Mouse (Mus musculus) ES-E14 (cell line): Measurements from ENCODE around the gene Notch2. TPM values are rescaled to one million over a fixed set of nuclear protein-coding genes. Genes with fewer than 3 reads are reported as not detected.

Experiments used
- DNase-seq: peaks from one replicate; pipeline ENCODE4 v3.0.0-alpha.2; 2013; ENCODE audit warnings: low read depth, low spot score
- H3K27ac ChIP-seq: 2 replicates; pipeline ENCODE4 v1.5.1; 2012; ENCODE audit warnings: low read depth, mild to moderate bottlenecking, low read length, moderate library complexity, mixed read lengths; ENCODE audit not compliant: poor library complexity, insufficient read depth, severe bottlenecking
- H3K36me3 ChIP-seq: 2 replicates; pipeline ENCODE4 v1.6.1; 2012; ENCODE audit warnings: mild to moderate bottlenecking, low read length, moderate library complexity, mixed read lengths; ENCODE audit not compliant: control insufficient read depth, poor library complexity, insufficient read depth, severe bottlenecking
- H3K4me1 ChIP-seq, 2 experiments: fragments of 150-350 bp in 1 of 2; sonication (generic) in 1 of 2; 2 replicates each; pipeline ENCODE4 v1.6.1; 2012; ENCODE audit warnings: low read length in 2 of 2, mild to moderate bottlenecking in 1 of 2, mixed read lengths in 1 of 2; ENCODE audit not compliant: control insufficient read depth in 2 of 2, insufficient read depth in 2 of 2, poor library complexity in 1 of 2
- H3K4me3 ChIP-seq, 2 experiments: fragments of 150-350 bp in 1 of 2; sonication (generic) in 1 of 2; 2 replicates each; pipeline ENCODE4 v1.5.1; 2012; ENCODE audit warnings: low read length in 2 of 2, low read depth in 1 of 2, mild to moderate bottlenecking in 1 of 2, mixed read lengths in 1 of 2; ENCODE audit not compliant: insufficient read depth in 1 of 2, poor library complexity in 1 of 2, severe bottlenecking in 1 of 2
- H3K9ac ChIP-seq: 2 replicates; pipeline ENCODE4 v1.6.1; 2012; ENCODE audit warnings: low read depth, mild to moderate bottlenecking, low read length, mixed read lengths; ENCODE audit not compliant: poor library complexity, insufficient read depth, severe bottlenecking
- H3K9me3 ChIP-seq: fragments of 150-350 bp; sonication (generic); 2 replicates; pipeline ENCODE4 v1.6.1; 2012; ENCODE audit warnings: low read depth, mild to moderate bottlenecking, low read length; ENCODE audit not compliant: control insufficient read depth, insufficient read depth
- CHD2 ChIP-seq: IDR thresholded peaks from 2 replicates; pipeline ENCODE4 v1.6.1; 2014; ENCODE audit warnings: mild to moderate bottlenecking, low read depth, low read length, inconsistent platforms
- HCFC1 ChIP-seq: IDR thresholded peaks from 2 replicates; pipeline ENCODE4 v1.6.1; 2012; ENCODE audit warnings: low read length, inconsistent platforms, borderline replicate concordance; ENCODE audit not compliant: insufficient read depth
- MAFK ChIP-seq: IDR thresholded peaks from 2 replicates; pipeline ENCODE4 v1.6.1; 2014; ENCODE audit warnings: mild to moderate bottlenecking, low read depth, low read length, inconsistent platforms; ENCODE audit not compliant: insufficient read depth
- ZC3H11A ChIP-seq: IDR thresholded peaks from 2 replicates; pipeline ENCODE4 v1.6.1; 2012; ENCODE audit warnings: low read depth, mild to moderate bottlenecking, inconsistent platforms, low read length, borderline replicate concordance
- ZNF384 ChIP-seq: IDR thresholded peaks from 2 replicates; pipeline ENCODE4 v1.6.1; 2012; ENCODE audit warnings: low read depth, low read length, inconsistent platforms
- in situ Hi-C, 2 experiments: fragments of 600-800 bp; cut with MboI; formaldehyde crosslinking; loops; one replicate each; pipeline ENCODE4 v1.15.1; 2025; ENCODE audit warnings: low sequenced_read_pairs in 2 of 2, inconsistent platforms in 1 of 2; ENCODE audit not compliant: unreplicated experiment in 2 of 2
- total RNA-seq: library from RNA; depleted of rRNA; stranded (reverse); fragments of 300-350 nt; gene quantifications from 2 replicates; pipeline ENCODE4 v1.2.3, GENCODE M21; 2012

Notch2 gene
- total RNA-seq, 1 experiment = 41.5 TPM

DNA sequence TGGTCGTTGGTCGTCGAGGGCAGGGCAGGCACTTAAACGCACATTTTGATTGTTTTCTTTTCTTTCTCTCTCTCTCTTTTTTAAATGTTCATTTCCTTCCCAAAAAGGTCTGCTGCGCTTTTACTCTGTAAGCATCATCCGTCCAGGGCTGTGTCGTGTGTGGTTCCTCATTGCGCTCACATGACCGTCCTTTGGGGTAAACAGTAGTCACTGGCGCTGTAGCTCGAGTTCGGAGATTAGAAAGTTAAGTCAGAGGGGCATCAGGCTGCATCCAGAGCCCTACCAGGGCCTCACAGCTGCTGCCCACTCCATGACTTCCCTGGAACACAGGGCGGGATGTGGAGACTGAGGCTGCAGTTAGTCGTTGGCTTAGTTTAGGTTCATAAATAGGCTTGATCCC is 12.2 kb downstream of the Notch2 start:
- peaks cover 7 to 23% of the 10 kb centered on the region in 2 experiments for H3K4me1 ChIP-seq
- no peak overlapping the region for H3K4me3 ChIP-seq
- no peak for DNase-seq
- no peaks in the 10 kb centered on the region; the same call in 1 of the 2 replicates for H3K36me3 ChIP-seq
- H3K9me3 ChIP-seq = no peaks in the 10 kb centered on the region
- no peak overlapping the region for H3K27ac ChIP-seq
- TF ChIP-seq HCFC1 = no peak
- TF ChIP-seq ZNF384 = no peak
- no peak for TF ChIP-seq ZC3H11A
- TF ChIP-seq CHD2 = no peak
- no peak for TF ChIP-seq MAFK
- no peak overlapping the region for H3K9ac ChIP-seq
- in situ Hi-C loops = no loop called here

DNA sequence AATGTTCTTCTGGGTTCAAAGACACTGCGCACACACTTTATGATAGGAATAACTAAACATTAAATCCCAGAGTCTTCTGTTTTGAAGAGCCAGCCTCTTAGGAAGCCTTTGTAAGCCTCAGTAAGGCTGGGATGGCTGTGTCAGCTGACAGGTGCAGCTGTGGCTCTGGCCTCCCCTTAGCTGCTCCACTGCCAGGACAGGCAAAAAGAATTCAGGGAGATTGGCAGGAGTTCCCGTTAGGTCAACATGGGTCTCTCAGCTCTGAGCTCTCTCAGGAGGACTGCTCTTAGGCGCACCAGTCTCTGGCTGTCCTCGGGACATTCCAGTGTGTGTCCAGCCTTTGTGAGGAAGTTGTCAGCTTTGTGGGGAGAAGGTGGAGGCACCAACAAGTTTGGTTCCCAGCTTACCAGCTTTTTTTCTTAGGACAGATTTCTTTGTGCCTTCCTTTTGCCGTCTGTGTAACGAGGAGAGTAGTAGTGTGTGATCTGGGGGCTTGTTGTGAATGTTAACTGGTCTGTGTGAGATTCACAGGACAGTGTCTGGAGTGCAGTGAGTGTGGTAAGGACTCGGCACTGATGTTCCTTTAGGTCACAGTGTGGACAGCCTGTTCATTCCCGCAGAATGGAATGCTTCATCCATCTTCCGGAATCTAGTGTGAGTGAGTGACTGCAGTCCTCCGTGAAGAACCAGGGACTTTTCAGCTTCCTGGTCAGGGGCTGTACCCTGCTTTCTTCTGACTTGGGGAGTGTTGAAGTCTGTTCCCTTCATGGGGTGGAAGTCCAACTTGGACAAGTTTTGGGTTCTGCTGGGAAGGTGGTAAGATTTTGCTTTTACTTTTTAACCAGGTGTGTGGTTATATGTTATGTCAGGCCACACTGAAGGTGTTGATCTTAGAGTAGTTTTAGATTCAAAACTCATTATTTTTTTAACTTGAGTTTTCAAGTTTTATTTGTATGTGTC is 12.9 kb downstream of the Notch2 start:
- peaks cover 7 to 20% of the 10 kb centered on the region in 2 experiments for H3K4me1 ChIP-seq

DNA sequence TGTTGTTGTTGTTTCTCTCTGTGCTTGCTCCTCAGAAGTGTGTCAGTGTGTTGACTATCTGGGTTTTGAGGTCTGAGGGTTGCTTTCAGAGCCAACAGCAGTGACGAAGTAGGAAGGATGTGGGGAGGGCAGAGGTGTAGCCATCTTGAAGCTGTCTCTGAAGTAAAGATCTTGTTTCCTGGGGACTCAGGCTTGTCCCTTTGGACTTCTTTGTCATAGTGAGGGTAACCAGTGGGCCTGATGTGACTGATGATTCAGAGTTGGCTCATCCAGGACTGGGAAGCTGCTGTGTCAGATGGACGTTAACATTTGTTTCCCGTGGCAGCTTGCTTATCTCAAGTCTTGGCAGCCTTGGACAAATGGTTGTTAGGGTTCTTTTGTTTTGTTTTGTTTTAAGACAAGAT is 14.0 kb downstream of the Notch2 start:
- Histone ChIP-seq H3K9me3 (no peaks in the 10 kb centered on the region), H3K36me3 (no peaks in the 10 kb centered on the region), H3K4me3 (no peak overlapping the region), H3K4me1 (peaks cover 7 to 18% of the 10 kb centered on the region in 2 experiments), H3K9ac (no peak overlapping the region), H3K27ac (no peak overlapping the region)
- in situ Hi-C loops = no loop called here
- TF ChIP-seq CHD2 (no peak), HCFC1 (no peak), ZNF384 (no peak), ZC3H11A (no peak), MAFK (no peak)
- no peak for DNase-seq

More for the DNA sequence above, 12.9 kb downstream of the Notch2 start:
- H3K36me3 ChIP-seq = no peaks in the 10 kb centered on the region
- in situ Hi-C loops = no loop called here
- DNase-seq = no peak
- no peak overlapping the region for H3K9ac ChIP-seq
- H3K9me3 ChIP-seq = no peaks in the 10 kb centered on the region
- H3K4me3 ChIP-seq = no peak overlapping the region
- no peak overlapping the region for H3K27ac ChIP-seq
- TF ChIP-seq ZNF384 (no peak), CHD2 (no peak), MAFK (no peak), ZC3H11A (no peak), HCFC1 (no peak)

DNA sequence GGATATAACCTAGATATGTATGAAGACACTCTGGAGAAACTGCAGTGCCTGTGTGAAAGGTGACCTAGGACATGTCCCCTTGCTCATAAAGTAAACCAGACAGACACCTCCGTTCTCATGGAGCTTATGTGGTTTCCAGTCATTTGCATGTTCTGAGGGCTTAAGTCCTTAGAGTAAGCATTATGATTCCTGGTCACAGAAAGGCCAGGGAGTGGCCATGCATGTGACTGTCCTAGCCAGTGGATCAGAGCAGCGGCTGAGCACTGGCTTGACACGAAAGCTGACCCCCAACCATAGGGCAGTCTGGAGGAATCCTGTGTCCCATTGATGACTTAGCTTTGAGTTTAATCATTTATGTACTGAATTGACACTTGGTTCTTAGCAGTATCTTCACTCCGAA is 14.7 kb downstream of the Notch2 start:
- Histone ChIP-seq H3K36me3 (no peaks in the 10 kb centered on the region), H3K4me3 (no peak overlapping the region), H3K9me3 (no peaks in the 10 kb centered on the region), H3K27ac (no peak overlapping the region), H3K4me1 (peaks cover 7 to 21% of the 10 kb centered on the region in 2 experiments), H3K9ac (no peak overlapping the region)
- no peak for DNase-seq
- no peak for TF ChIP-seq ZC3H11A
- no peak for TF ChIP-seq CHD2
- TF ChIP-seq MAFK = no peak
- TF ChIP-seq ZNF384 = no peak
- no peak for TF ChIP-seq HCFC1
- in situ Hi-C loops = no loop called here
